Mouse (Mus musculus) ES-E14 (cell line): ENCODE measurements around the gene Slit3. TPM values are rescaled to one million over a fixed set of nuclear protein-coding genes. Genes with fewer than 3 reads are reported as not detected.

Experiments
- DNase-seq: peaks from one replicate; pipeline ENCODE4 v3.0.0-alpha.2; 2013; ENCODE audit warnings: low read depth, low spot score
- H3K27ac ChIP-seq: 2 replicates; pipeline ENCODE4 v1.5.1; 2012; ENCODE audit warnings: low read depth, mild to moderate bottlenecking, low read length, moderate library complexity, mixed read lengths; ENCODE audit not compliant: poor library complexity, insufficient read depth, severe bottlenecking
- H3K36me3 ChIP-seq: 2 replicates; pipeline ENCODE4 v1.6.1; 2012; ENCODE audit warnings: mild to moderate bottlenecking, low read length, moderate library complexity, mixed read lengths; ENCODE audit not compliant: control insufficient read depth, poor library complexity, insufficient read depth, severe bottlenecking
- H3K4me1 ChIP-seq, 2 experiments: fragments of 150-350 bp in 1 of 2; sonication (generic) in 1 of 2; 2 replicates each; pipeline ENCODE4 v1.6.1; 2012; ENCODE audit warnings: low read length in 2 of 2, mild to moderate bottlenecking in 1 of 2, mixed read lengths in 1 of 2; ENCODE audit not compliant: control insufficient read depth in 2 of 2, insufficient read depth in 2 of 2, poor library complexity in 1 of 2
- H3K4me3 ChIP-seq, 2 experiments: fragments of 150-350 bp in 1 of 2; sonication (generic) in 1 of 2; 2 replicates each; pipeline ENCODE4 v1.5.1; 2012; ENCODE audit warnings: low read length in 2 of 2, low read depth in 1 of 2, mild to moderate bottlenecking in 1 of 2, mixed read lengths in 1 of 2; ENCODE audit not compliant: insufficient read depth in 1 of 2, poor library complexity in 1 of 2, severe bottlenecking in 1 of 2
- H3K9ac ChIP-seq: 2 replicates; pipeline ENCODE4 v1.6.1; 2012; ENCODE audit warnings: low read depth, mild to moderate bottlenecking, low read length, mixed read lengths; ENCODE audit not compliant: poor library complexity, insufficient read depth, severe bottlenecking
- H3K9me3 ChIP-seq: fragments of 150-350 bp; sonication (generic); 2 replicates; pipeline ENCODE4 v1.6.1; 2012; ENCODE audit warnings: low read depth, mild to moderate bottlenecking, low read length; ENCODE audit not compliant: control insufficient read depth, insufficient read depth
- CHD2 ChIP-seq: IDR thresholded peaks from 2 replicates; pipeline ENCODE4 v1.6.1; 2014; ENCODE audit warnings: mild to moderate bottlenecking, low read depth, low read length, inconsistent platforms
- HCFC1 ChIP-seq: IDR thresholded peaks from 2 replicates; pipeline ENCODE4 v1.6.1; 2012; ENCODE audit warnings: low read length, inconsistent platforms, borderline replicate concordance; ENCODE audit not compliant: insufficient read depth
- MAFK ChIP-seq: IDR thresholded peaks from 2 replicates; pipeline ENCODE4 v1.6.1; 2014; ENCODE audit warnings: mild to moderate bottlenecking, low read depth, low read length, inconsistent platforms; ENCODE audit not compliant: insufficient read depth
- ZC3H11A ChIP-seq: IDR thresholded peaks from 2 replicates; pipeline ENCODE4 v1.6.1; 2012; ENCODE audit warnings: low read depth, mild to moderate bottlenecking, inconsistent platforms, low read length, borderline replicate concordance
- ZNF384 ChIP-seq: IDR thresholded peaks from 2 replicates; pipeline ENCODE4 v1.6.1; 2012; ENCODE audit warnings: low read depth, low read length, inconsistent platforms
- in situ Hi-C, 2 experiments: fragments of 600-800 bp; cut with MboI; formaldehyde crosslinking; loops; one replicate each; pipeline ENCODE4 v1.15.1; 2025; ENCODE audit warnings: low sequenced_read_pairs in 2 of 2, inconsistent platforms in 1 of 2; ENCODE audit not compliant: unreplicated experiment in 2 of 2
- total RNA-seq: library from RNA; depleted of rRNA; stranded (reverse); fragments of 300-350 nt; gene quantifications from 2 replicates; pipeline ENCODE4 v1.2.3, GENCODE M21; 2012

The Slit3 gene
- total RNA-seq, 1 experiment = 3.7 TPM

DNA sequence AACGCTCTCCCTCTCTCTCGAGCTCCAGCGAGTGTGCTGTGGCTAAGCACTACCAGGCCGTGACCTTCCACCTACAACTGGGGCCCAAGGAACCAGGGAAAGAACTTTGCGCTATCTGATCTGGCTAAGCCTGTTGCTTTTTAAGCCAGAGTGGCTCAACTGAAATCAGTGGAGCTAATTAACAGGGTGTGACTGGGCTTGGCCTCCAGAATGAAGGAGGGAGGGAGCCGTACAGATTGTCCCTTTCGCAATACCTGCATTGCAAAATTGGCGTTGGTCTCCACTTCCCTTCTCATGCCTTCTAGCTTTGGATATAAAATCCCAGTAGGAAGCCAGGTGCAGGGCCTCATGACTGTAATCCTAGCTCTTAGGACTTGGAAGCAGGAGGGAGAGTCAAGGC lies 629.6 kb downstream of the Slit3 start:
- no peaks in the 10 kb centered on the region for H3K36me3 ChIP-seq
- DNase-seq = no peak
- in situ Hi-C loops = no loop called here
- H3K9ac ChIP-seq = no peak overlapping the region
- no peaks in the 10 kb centered on the region for H3K9me3 ChIP-seq
- no peak overlapping the region for H3K27ac ChIP-seq
- H3K4me3 ChIP-seq = no peak overlapping the region
- H3K4me1 ChIP-seq = no peaks in the 10 kb centered on the region
- TF ChIP-seq MAFK (no peak), ZC3H11A (no peak), CHD2 (no peak), HCFC1 (no peak), ZNF384 (no peak)

DNA sequence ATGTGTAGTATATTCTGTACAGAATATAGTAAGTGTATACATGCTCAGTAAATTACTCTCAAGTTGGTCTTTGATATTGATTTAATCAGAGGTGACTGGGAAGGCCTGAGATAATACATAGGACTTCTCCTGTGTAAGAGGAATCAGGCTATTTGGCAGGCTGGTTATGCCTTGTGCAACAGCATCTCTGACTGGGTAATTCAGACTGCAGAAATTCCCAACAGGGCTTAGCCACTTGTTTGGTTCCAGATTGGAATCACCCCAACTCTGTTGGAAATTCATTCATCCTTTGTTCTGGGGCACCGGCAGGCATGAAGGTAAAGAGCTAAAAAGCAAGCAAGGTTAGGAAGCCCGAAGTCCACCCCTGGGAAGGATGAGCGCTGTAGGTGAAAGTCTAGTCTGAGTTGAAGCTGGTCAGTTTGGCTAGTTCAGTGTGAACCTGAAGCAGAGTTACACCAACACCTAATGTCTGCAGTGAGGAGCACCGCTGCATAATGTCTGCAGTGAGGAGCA lies 633.9 kb downstream of the Slit3 start:
- in situ Hi-C loops = no loop called here
- no peak overlapping the region for H3K4me3 ChIP-seq
- H3K36me3 ChIP-seq = no peaks in the 10 kb centered on the region
- peaks cover 0 to 4% of the 10 kb centered on the region in 2 experiments; a peak in 1 of 4 replicates for H3K4me1 ChIP-seq
- no peak overlapping the region for H3K27ac ChIP-seq
- no peak for DNase-seq
- no peak for TF ChIP-seq ZC3H11A
- TF ChIP-seq HCFC1 = no peak
- no peak for TF ChIP-seq MAFK
- no peak for TF ChIP-seq ZNF384
- TF ChIP-seq CHD2 = no peak
- H3K9me3 ChIP-seq = no peaks in the 10 kb centered on the region
- H3K9ac ChIP-seq = no peak overlapping the region

DNA sequence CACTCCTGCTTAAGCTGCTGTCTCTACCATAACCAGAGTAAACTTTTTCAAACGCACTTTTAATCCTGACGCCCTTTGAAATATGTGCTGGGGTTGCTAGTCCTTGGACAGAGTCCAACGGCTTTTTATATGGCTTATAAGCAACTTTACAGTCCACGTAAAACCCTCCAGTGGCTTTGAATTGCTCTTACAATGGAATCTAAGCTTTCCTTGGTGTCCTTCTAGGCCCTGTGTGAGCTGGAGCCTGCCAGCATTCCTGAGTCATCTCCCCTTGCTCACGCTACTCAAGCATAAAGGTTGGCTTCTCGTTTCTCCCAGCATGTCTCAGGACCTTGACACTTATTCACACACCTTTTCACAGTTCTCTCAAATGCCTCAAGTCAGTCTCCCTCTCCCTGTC lies 634.5 kb downstream of the Slit3 start:
- no peak for DNase-seq
- Histone ChIP-seq H3K9me3 (no peaks in the 10 kb centered on the region), H3K4me1 (peaks cover 0 to 4% of the 10 kb centered on the region in 2 experiments; a peak in 1 of 4 replicates), H3K27ac (no peak overlapping the region), H3K36me3 (no peaks in the 10 kb centered on the region), H3K4me3 (no peak overlapping the region), H3K9ac (no peak overlapping the region)
- no peak for TF ChIP-seq ZNF384
- TF ChIP-seq ZC3H11A = no peak
- no peak for TF ChIP-seq HCFC1
- TF ChIP-seq CHD2 = no peak
- TF ChIP-seq MAFK = no peak
- in situ Hi-C loops = no loop called here

DNA sequence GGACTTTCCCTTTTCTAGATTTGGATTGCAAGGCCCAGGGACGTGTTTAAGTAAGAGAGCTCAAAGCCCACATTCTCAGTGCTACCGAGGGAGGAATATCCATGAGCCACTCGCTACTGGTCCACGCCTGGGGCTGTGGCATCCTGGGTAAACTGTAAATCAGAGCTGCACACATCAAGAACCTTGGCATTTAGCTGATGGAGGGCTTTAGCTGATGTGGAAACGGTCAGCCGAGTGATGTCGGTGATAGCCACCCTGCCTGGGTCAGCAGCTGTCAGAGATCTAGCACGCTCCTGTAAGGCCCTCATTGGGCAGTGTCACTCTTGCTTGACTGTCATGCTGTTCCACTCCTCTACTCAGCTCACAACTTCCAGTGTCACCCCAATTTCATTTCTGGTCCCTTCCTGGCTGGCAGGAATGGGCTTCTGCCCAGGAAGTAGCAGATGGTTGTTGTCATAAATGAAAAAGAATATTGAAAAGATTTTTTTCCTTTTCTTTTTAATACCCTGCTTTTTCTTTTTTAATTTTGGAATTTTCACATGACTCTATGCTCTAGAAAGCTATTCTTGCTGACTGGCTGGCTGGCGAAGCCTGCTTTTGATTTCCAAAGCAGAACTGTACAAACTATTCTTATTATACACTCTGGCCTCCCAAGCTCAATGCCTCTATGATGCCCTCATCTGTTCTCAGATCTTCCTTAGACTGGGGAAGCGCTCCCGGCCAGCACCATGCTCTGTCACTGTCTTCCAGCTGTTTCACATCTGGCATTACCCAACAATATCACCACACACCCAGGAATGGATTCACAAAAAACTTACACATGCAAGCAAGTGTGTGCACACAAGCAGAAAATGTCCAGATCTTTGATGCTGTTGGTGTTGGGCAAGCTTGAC lies 635.6 kb downstream of the Slit3 start:
- Histone ChIP-seq H3K27ac (no peak overlapping the region), H3K36me3 (no peaks in the 10 kb centered on the region), H3K9ac (no peak overlapping the region), H3K4me1 (peaks cover 0 to 4% of the 10 kb centered on the region in 2 experiments; a peak in 1 of 4 replicates), H3K4me3 (no peak overlapping the region), H3K9me3 (no peaks in the 10 kb centered on the region)
- TF ChIP-seq HCFC1 (no peak), CHD2 (no peak), ZC3H11A (no peak), MAFK (no peak), ZNF384 (no peak)
- in situ Hi-C loops = no loop called here
- DNase-seq = no peak
